ENCODE assay signal across 10 mouse cellular contexts in the genomic region with DNA sequence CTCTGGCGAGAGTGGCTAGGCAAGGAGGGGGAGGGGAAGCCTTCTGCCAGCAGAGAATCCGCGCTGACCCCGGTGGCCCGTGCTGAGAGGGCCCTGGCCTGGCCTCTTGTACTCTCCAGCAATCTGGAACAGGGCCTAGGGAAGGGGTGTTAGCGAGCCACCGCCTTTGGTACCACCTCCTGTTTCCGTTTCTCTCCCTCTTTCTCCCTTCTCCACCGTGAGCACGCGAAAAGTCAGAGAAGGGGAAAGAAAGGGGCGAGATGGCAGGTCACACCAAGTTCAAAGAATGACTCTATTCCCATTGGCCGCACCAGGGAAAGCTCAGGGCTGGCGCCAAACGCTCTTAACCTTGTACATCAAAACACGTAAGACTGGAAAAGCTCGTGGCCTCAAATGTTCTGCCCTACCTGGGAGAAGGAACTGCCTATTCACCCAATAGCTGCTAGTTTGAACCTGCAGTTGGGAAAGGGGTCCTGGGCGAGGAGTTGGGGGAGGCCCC. TPM values are rescaled to one million over a fixed set of nuclear protein-coding genes. Genes with fewer than 3 reads are reported as not detected.
A peak's percentile ranks its signal among the peaks of the same experiment; 100 is the strongest.
DNase-seq lines count a peak whose midpoint lies in the region; ATAC-seq and TF ChIP-seq lines count a peak whose summit lies in the region.
"Had no signal": no experiment of that assay in that cellular context is flagged by ENCODE, and none has a peak within 500 bp of the region (broad histone marks: within the 10 kb centered on the region; RNA-seq: fewer than 3 reads in every experiment).

No protein-coding gene starts in this region.

- WGBS in lung, embryonic 16.5 days = 16% methylated on average over 15 of the region's 18 CpGs
- WGBS in limb, embryonic 10.5 days = 3% methylated on average over 18 of the region's 18 CpGs
- WGBS in small intestine, adult 2 months = 75% methylated on average over 18 of the region's 18 CpGs

- H3K9me3 ChIP-seq in lung, embryonic 16.5 days (ENCODE audit: control insufficient read depth, low read length) = no peaks in the 10 kb centered on the region
- no peaks in the 10 kb centered on the region for H3K9me3 ChIP-seq in limb, embryonic 10.5 days (replicated peaks)
- H3K9me3 ChIP-seq: midbrain, embryonic 13.5 days had no signal

- H3K27ac ChIP-seq in lung, embryonic 16.5 days (ENCODE audit: low read length) = peak overlapping the region; percentile 98
- peak overlapping the region; percentile 92 for H3K27ac ChIP-seq in limb, embryonic 10.5 days
- H3K27ac ChIP-seq in small intestine, adult 2 months (ENCODE audit: insufficient read depth, low read depth, low read length) = peak overlapping the region; percentile 91
- H3K27ac ChIP-seq: midbrain, embryonic 13.5 days had no signal

- H3K4me3 ChIP-seq in lung, embryonic 16.5 days (ENCODE audit: low read length) = peak overlapping the region; percentile 70
- H3K4me3 ChIP-seq in limb, embryonic 10.5 days = peak overlapping the region; percentile 65
- H3K4me3 ChIP-seq in small intestine, adult 2 months (ENCODE audit: low read depth, low read length) = no peak overlapping the region

- intact Hi-C loops in left cerebral cortex, postnatal 10 days (cut with DNase I) = no loop called here

- no peak for TF ChIP-seq POLR2A in small intestine, adult 2 months (IDR thresholded peaks at IDR 0.05; ENCODE audit: low read depth, low read length)

- peak overlapping the region; percentile 91 for H3K9ac ChIP-seq in lung, embryonic 16.5 days (ENCODE audit: low read length)

- H3K27me3 ChIP-seq in lung, embryonic 16.5 days (ENCODE audit: control insufficient read depth, insufficient read depth, low read depth, low read length) = peaks cover 33% of the 10 kb centered on the region
- peaks cover 78% of the 10 kb centered on the region for H3K27me3 ChIP-seq in limb, embryonic 10.5 days (ENCODE audit: low read depth, poor library complexity, severe bottlenecking)
- peaks cover 3% of the 10 kb centered on the region; the same call in 1 of the 2 replicates for H3K27me3 ChIP-seq in small intestine, adult 2 months (ENCODE audit: control insufficient read depth, insufficient read depth, low read length)

- H3K4me2 ChIP-seq in lung, embryonic 16.5 days (ENCODE audit: low read depth, low read length) = peak overlapping the region; percentile 79

- ATAC-seq in lung, embryonic 16.5 days (ENCODE audit: low read depth) = no peak
- ATAC-seq: midbrain, embryonic 13.5 days had no signal

- TF ChIP-seq CTCF in small intestine, adult 2 months (IDR thresholded peaks at IDR 0.05; ENCODE audit: extremely low read depth, insufficient read length, insufficient replicate concordance, low read depth, low read length) = no peak

- no peaks in the 10 kb centered on the region for H3K36me3 ChIP-seq in lung, embryonic 16.5 days (ENCODE audit: control insufficient read depth, insufficient read depth, low read length)
- 0 out of 2 replicates have a peak, but pooled peaks cover under 1% of the 10 kb centered on the region for H3K36me3 ChIP-seq in limb, embryonic 10.5 days
- peaks cover 9% of the 10 kb centered on the region for H3K36me3 ChIP-seq in small intestine, adult 2 months (ENCODE audit: control insufficient read depth, insufficient read depth, low read length)
- H3K36me3 ChIP-seq: midbrain, embryonic 13.5 days had no signal

- peaks cover 22% of the 10 kb centered on the region for H3K4me1 ChIP-seq in lung, embryonic 16.5 days (replicated peaks; ENCODE audit: control insufficient read depth, insufficient read depth, low read length)
- H3K4me1 ChIP-seq in limb, embryonic 10.5 days = peaks cover 65% of the 10 kb centered on the region
- H3K4me1 ChIP-seq in small intestine, adult 2 months (ENCODE audit: control insufficient read depth, insufficient read depth, insufficient read length, low read length) = no peaks in the 10 kb centered on the region; the same call in 1 of the 2 replicates

- peak; percentile 72 for DNase-seq in embryo, embryonic 10 days (ENCODE audit: low spot score)
- DNase-seq in embryo, embryonic 11 days = no peak
- no peak for DNase-seq in lung, postnatal 25 days (ENCODE audit: low spot score)
- peak; percentile 65 for DNase-seq in limb, embryonic 10.5 days (ENCODE audit: low spot score)
- DNase-seq in left cerebral cortex, postnatal 10 days (ENCODE audit: extremely low spot score in 1 of 2, low spot score in 2 of 2) = no peak
- DNase-seq in cerebellum, adult 18-20 months = no peak
- DNase-seq: kidney, adult 11 months had no signal

RNA-seq across cellular contexts. Expression of a gene that starts 1.5 kb away (rescaled TPM):
- polyA plus RNA-seq in lung, embryonic 16.5 days (2015; fragmentation: Nextera tagmentation; extraction: Ambion mirVana) = 53.4 and 65.3 TPM in 2 replicates
- 50.1 and 55.3 TPM in 2 replicates for polyA plus RNA-seq in limb, embryonic 10.5 days (2016; fragmentation: Nextera tagmentation; extraction: Ambion mirVana)
- polyA plus RNA-seq in small intestine, adult 2 months (2012; rRNA removed) = 251 and 672 TPM in 2 replicates
- total RNA-seq in left cerebral cortex, postnatal 10 days (2021) = 1 to 10 TPM; 3.0 to 5.1 TPM

Comparison
In these comparisons a context has a peak if more than half of its experiments do, and no peak if none do; other contexts are left out.
1. DNase-seq: peak in embryo, embryonic 10 days (single experiment) and limb, embryonic 10.5 days (single experiment); none in embryo, embryonic 11 days (single experiment), lung, postnatal 25 days (single experiment), left cerebral cortex, postnatal 10 days (0 of 2) and cerebellum, adult 18-20 months (0 of 2).
2. Peak in every context shown above with its lines, with median percentiles within 50 percentile points of each other: H3K27ac ChIP-seq.